Mouse (Mus musculus) ovary, postnatal 14 days (tissue): ENCODE data around the gene Gtpbp1.

Experiments
- DNase-seq: peaks from one replicate; pipeline ENCODE4 v3.0.0; 2022; ENCODE audit warnings: low spot score

The Gtpbp1 gene

GRCm38 (mm10) chr15:79753420-79753752, 62.7 kb downstream of the Gtpbp1 start:
- DNase-seq = no peak

- DNase-seq = no peak
These were observed 63.2 kb downstream of the Gtpbp1 start for GRCm38 (mm10) chr15:79753873-79754272.

- no peak for DNase-seq
These were observed 64.5 kb downstream of the Gtpbp1 start for GRCm38 (mm10) chr15:79755176-79755575.

GRCm38 (mm10) chr15:79755977-79756625, 65.5 kb downstream of the Gtpbp1 start:
- no peak for DNase-seq

DNA sequence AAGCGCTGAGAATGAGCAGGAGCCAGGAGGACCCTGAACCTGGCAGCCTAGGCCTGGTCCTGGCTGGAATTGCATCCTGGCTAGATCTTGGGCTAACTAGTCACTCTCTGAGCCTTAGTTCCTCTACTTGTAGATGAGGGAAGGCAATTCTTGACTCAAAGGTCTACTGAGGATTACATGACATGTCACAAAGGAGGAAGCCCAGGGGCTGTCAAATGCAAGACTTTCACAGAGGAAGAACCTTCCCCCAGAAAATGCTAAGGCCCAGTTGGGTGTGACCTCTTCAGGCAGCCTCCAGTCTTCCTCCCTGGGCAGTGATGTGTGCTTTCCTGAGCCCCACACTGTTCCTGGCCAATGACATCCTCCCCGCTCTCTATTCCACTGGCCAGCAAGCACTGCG, 66.5 kb downstream of the Gtpbp1 start:
- DNase-seq = no peak

DNA sequence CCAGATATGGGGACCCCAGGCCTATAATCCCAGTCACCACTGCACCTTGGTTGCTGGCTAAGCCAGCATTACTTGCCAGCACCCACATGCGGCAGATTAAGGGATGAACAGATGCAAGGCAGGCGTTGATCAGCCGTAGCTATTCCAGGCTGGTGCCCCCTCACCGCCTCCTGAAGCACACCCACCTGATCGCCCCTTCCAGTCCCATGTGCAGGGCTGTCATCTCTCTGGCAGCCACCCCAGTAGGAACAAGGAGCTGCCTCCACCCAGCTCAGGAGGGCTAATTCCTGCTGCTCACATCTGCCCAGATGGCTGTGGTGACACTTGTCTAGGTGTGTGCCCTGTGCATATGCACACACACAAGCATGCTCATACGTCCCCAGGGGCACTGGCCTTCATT, 70.3 kb downstream of the Gtpbp1 start:
- DNase-seq = no peak

- DNase-seq = no peak
These were observed 72.4 kb downstream of the Gtpbp1 start for GRCm38 (mm10) chr15:79763001-79763400.

GRCm38 (mm10) chr15:79763601-79764246, 73.1 kb downstream of the Gtpbp1 start:
- no peak for DNase-seq

GRCm38 (mm10) chr15:79764539-79765267, 74.1 kb downstream of the Gtpbp1 start:
- DNase-seq = no peak

DNA sequence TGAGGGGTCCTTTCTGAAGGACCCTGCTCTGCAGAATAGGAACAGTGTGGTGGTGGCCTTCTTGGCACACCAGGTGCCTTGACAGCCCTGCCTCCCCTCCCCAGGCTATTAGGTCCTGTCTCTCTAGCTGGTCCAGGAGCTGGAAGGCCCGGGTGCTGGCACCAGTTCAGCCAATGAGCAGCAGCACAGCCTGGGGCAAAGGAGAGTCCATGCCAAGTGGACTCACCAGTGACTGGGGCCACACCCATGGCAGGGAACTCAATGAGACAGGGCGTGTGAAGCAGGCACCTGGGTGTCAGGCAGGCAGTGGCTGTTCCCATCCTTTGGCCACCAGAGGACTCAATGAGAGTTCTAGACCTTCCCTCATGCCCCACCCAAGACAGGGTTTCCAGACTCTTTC, 74.7 kb downstream of the Gtpbp1 start:
- no peak for DNase-seq

DNA sequence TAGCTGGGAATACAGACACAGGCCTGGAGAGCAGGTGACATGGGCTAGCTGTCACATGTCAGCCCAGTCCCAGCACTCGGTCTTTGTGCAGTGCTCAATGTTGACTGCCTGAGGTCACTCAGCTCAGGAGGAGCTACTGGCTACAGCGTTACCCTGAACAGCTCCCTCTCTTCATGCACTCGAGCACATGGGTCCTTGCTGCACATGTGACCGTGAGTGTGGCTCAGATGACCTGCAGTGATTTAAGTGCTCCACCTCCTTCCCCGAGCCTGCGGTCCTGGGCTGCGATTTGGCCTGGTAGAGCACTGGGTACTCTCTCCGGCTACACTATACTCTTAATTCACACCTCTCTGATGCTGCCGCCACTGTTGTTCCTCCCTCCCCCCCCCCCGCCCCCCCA, 75.5 kb downstream of the Gtpbp1 start:
- DNase-seq = no peak

DNA sequence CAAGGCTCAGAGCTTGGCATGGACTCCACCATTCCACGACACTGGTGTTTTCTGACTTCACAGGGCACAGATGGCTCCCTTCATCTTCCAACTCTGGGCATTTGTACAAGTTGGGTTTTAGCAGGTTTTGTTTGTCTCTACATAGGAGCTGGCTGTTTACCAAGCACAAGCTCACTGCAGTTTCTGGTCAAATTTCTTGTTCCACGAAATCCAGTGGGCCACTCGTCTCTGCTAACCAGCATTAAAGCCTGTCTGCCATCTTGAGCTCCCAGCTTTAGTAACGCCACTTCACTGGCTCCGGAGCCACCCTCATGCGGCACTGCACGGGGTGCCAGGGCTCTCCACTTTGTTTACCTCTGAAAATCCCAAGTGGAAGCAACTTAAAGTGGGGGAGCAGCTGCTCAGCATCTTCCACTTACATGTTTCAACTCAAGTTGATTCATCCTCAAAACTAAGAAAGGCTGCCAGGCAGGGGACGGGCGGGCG, 76.0 kb downstream of the Gtpbp1 start:
- DNase-seq = no peak

DNA sequence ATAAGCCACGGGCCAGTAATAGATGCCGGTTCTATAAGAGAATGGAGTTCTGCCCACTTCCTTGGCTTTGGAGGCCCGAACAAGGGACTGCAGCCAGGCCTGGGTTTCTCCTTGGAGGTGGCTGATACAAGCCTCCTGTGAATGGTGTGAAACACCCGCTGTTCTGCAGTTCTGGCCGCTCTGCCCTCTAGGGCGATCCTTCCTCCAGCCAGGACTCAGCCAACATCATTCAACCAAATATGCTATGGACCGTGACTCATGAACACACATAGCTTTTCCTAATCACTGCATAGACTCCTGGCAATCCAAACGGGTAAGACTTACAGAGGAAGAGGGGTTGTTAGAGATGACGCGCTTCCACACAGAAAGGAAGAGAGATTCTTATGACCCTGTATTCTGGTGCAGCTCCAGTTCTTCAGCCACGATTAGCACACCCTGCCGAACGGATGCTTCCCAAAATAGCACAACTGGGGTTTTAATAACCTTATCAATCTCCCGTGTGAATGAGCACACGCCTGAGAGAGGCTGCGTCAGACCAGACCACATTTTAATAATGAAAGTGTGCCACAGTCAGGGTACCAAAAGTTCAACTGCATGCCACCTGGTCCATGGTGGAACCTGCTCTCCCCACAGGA, 76.8 kb downstream of the Gtpbp1 start:
- DNase-seq = no peak

- no peak for DNase-seq
These were observed 77.7 kb downstream of the Gtpbp1 start for GRCm38 (mm10) chr15:79768302-79768701.

GRCm38 (mm10) chr15:79770629-79771240, 80.1 kb downstream of the Gtpbp1 start:
- DNase-seq = no peak
